Mouse (Mus musculus) neural tube, embryonic 15.5 days (tissue): ENCODE measurements at regions not wholly inside any gene's neighbourhood (a gene's known extent, or its start where the extent isn't known, plus 50 kb on each side); places are given as distances from the start of the nearest gene placed in this dataset.
A peak's percentile ranks its signal among the peaks of the same experiment; 100 is the strongest.

Source experiments
- ATAC-seq: fragments of 200-750 bp; cut with Nextera tagmentation; 2 replicates; pipeline ENCODE4 v1.8.0; 2017; ENCODE audit warnings: mild to moderate bottlenecking, moderate TSS enrichment, moderate library complexity; ENCODE audit not compliant: low FRiP score
- H3K27ac ChIP-seq: fragments of 300-500 bp; sonication (generic); replicated peaks from 2 replicates; pipeline ENCODE4 v1.5.1; 2015; ENCODE audit warnings: mild to moderate bottlenecking, inconsistent platforms
- H3K27me3 ChIP-seq: fragments of 300-500 bp; sonication (generic); replicated peaks from 2 replicates; pipeline ENCODE4 v1.6.1; 2015; ENCODE audit warnings: inconsistent platforms
- H3K36me3 ChIP-seq: fragments of 300-500 bp; sonication (generic); 2 replicates; pipeline ENCODE4 v1.6.1; 2015; ENCODE audit warnings: inconsistent platforms
- H3K4me1 ChIP-seq: fragments of 300-500 bp; sonication (generic); 2 replicates; pipeline ENCODE4 v1.6.1; 2015; ENCODE audit warnings: inconsistent platforms
- H3K4me2 ChIP-seq: fragments of 300-500 bp; sonication (generic); 2 replicates; pipeline ENCODE4 v1.6.1; 2015; ENCODE audit warnings: inconsistent platforms, mild to moderate bottlenecking, moderate library complexity
- H3K4me3 ChIP-seq: fragments of 300-500 bp; sonication (generic); replicated peaks from 2 replicates; pipeline ENCODE4 v1.5.1; 2015; ENCODE audit warnings: mild to moderate bottlenecking, inconsistent platforms
- H3K9ac ChIP-seq: fragments of 300-500 bp; sonication (generic); replicated peaks from 2 replicates; pipeline ENCODE4 v1.6.1; 2015; ENCODE audit warnings: mild to moderate bottlenecking, inconsistent platforms
- H3K9me3 ChIP-seq: fragments of 300-500 bp; sonication (generic); replicated peaks from 2 replicates; pipeline ENCODE4 v1.6.1; 2016; ENCODE audit warnings: inconsistent platforms
- WGBS: fragments of 180-500 bp; shearing (Covaris S2); methylation state at CpG from one replicate; pipeline ENCODE4 v1.1.7; 2015; ENCODE audit warnings: mixed read lengths; 5-methylcytosine and 5-hydroxymethylcytosine counted together

DNA sequence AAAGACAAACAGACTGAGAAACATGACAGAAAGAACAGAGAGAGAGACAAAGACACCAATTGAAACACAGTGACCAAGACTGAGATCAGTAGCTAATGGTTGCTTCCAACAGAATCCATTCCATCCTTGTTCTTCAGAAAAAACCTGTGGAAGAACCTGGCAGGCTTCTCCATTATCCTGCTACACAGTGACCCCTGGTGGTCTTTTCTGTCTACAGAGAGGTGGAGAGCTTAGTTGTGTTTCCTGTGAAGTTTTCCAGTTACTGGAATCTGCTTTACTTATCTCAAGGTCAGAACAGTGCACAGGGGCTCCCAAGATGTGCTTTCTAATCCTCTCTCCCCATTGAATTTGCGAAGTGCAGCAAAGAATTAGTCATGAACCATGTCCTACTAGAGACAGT is 339.1 kb upstream of the Msl3l2 start:
- H3K9ac ChIP-seq, result no peak overlapping the region
- H3K9me3 ChIP-seq, result no peaks in the 10 kb centered on the region
- no peak overlapping the region for H3K27ac ChIP-seq
- no peaks in the 10 kb centered on the region for H3K36me3 ChIP-seq
- no peaks in the 10 kb centered on the region for H3K27me3 ChIP-seq
- 85% methylated on average over 1 of the region's 1 CpGs for WGBS
- ATAC-seq, result no peak
- no peaks in the 10 kb centered on the region for H3K4me1 ChIP-seq
- H3K4me2 ChIP-seq, result no peak overlapping the region
- no peak overlapping the region for H3K4me3 ChIP-seq

DNA sequence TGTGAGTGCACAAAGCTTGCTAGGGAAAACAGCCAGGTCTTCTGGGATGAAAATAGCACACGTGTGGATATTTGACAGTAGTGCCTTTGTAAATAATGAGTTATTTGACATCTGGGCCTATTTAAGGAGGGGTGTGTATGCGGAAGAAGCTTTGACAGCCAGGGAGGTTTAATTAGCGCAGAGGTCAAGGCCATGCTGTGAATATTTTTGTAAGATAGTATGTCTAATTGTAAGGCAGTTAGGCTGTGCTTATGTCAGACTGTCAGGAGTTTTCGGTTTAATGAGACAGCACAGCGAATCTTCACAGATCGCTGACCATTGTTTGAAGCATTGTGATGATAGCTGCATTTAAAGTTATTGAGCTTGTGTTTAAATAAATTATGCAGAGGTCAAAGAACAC is 337.1 kb upstream of the Msl3l2 start:
- Histone ChIP-seq H3K4me1 (no peaks in the 10 kb centered on the region), H3K4me2 (no peak overlapping the region), H3K9ac (no peak overlapping the region), H3K4me3 (no peak overlapping the region), H3K27ac (no peak overlapping the region), H3K27me3 (no peaks in the 10 kb centered on the region), H3K36me3 (no peaks in the 10 kb centered on the region), H3K9me3 (no peaks in the 10 kb centered on the region)
- no peak for ATAC-seq
- WGBS, result 48% methylated on average over 6 of the region's 6 CpGs

DNA sequence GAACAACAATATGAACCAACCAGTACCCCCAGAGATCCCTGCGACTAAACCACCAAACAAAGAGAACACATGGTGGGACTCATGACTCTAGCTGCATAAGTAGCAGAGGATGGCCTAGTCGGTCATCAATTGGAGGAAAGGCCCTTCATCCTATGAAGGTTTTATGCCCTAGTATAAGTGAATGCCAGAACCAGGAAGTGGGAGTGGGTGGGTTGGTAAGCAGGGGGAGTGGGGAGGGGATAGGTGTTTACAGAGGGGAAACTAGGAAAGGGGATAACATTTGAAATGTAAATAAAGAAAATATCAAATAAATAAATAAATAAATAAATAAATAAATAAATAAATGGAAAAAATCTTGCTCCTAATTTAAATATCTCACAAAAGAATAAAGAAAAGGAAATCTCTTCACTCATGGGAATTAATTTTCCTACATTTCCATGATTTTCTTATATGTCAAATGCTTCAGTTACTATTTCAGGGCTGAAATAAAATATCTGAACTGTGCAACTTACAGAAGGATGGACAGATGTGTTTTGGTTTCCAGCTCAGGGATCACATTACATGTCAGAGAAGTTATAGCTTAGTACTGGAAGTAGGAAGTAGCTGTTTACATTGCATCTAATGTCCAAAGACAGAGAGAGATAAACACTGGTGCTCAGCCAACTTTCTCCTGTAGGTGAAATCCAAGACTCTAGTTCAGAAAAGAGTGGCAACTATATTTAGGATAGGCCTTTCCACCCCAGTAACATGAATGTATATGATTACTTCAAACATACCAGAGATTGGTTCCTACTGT is 323.8 kb upstream of the Msl3l2 start:
- Histone ChIP-seq H3K9ac (no peak overlapping the region), H3K9me3 (no peaks in the 10 kb centered on the region), H3K27me3 (no peaks in the 10 kb centered on the region), H3K4me1 (no peaks in the 10 kb centered on the region), H3K4me2 (no peak overlapping the region), H3K27ac (no peak overlapping the region), H3K36me3 (no peaks in the 10 kb centered on the region), H3K4me3 (no peak overlapping the region)
- ATAC-seq, result no peak
- 92% methylated on average over 2 of the region's 2 CpGs for WGBS

DNA sequence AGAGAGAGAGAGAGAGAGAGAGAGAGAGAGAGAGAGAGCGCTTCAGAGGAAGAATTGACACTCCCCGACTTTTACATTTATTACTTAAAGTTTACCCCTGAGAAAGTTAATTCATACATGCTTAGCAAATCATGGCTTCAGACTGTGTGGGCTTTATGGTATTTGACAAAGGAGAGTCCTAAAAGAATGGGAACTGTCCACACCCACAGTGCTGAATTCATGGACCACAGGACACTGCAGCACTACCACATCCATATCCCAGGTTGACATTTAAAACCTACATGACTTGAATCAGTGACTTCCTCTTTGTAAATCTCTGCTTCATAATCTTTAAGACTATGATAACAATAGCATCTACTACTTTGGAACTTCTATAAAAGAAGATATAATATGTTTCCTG is 292.8 kb upstream of the Msl3l2 start:
- H3K4me1 ChIP-seq, result no peaks in the 10 kb centered on the region
- no peak overlapping the region for H3K9ac ChIP-seq

DNA sequence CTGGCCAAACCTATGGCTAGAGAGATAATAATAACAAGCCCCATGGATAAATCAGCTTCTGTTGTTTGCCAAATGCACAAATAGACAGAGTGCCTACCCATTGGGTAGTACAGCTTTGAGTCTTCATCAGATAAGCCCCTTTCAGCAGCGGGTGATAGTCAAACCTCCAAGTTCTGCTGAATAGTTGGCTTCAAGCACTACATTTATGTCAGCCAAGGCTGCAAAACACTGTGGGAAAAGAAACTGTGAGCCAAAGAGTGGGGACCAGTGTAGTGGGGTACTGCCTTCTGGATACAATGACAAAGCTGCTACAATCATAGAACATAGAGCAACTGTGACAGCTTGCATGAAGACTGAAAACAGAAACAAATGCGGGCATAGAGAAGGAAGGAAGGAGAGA is 255.4 kb upstream of the Msl3l2 start:
- no peaks in the 10 kb centered on the region for H3K4me1 ChIP-seq
- no peak overlapping the region for H3K27ac ChIP-seq
- WGBS, result 88% methylated on average over 2 of the region's 2 CpGs
- ATAC-seq, result no peak
- no peak overlapping the region for H3K9ac ChIP-seq
- H3K4me3 ChIP-seq, result no peak overlapping the region
- H3K4me2 ChIP-seq, result no peak overlapping the region
- H3K36me3 ChIP-seq, result no peaks in the 10 kb centered on the region
- no peaks in the 10 kb centered on the region for H3K27me3 ChIP-seq
- H3K9me3 ChIP-seq, result no peaks in the 10 kb centered on the region

More for the DNA sequence above, 292.8 kb upstream of the Msl3l2 start:
- Histone ChIP-seq H3K4me2 (no peak overlapping the region), H3K27me3 (no peaks in the 10 kb centered on the region), H3K4me3 (no peak overlapping the region), H3K36me3 (no peaks in the 10 kb centered on the region), H3K27ac (no peak overlapping the region), H3K9me3 (no peaks in the 10 kb centered on the region)
- 82% methylated on average over 2 of the region's 2 CpGs for WGBS
- ATAC-seq, result no peak

DNA sequence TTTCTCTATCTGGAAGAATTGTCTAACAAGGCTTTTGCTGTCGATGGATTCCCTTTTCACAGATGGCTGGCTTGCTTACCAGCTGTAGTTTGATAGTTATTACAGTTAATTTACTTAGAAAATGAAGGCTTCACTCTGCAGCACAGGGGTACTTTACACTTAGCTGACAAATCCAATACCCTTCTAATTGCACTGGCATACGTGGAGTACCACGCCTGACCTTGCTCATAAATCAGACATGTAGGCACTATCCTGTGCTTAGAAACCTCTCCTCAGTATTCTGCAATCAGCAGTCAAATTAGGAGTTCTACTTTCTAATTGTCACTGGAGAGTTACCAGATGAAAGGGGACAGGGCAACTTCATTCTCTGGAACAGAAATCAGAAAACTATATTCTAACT is 214.1 kb upstream of the Msl3l2 start:
- Histone ChIP-seq H3K36me3 (no peaks in the 10 kb centered on the region), H3K27ac (no peak overlapping the region), H3K9me3 (no peaks in the 10 kb centered on the region), H3K4me2 (no peak overlapping the region), H3K4me3 (no peak overlapping the region), H3K4me1 (no peaks in the 10 kb centered on the region), H3K9ac (no peak overlapping the region), H3K27me3 (no peaks in the 10 kb centered on the region)
- ATAC-seq, result 0 out of 2 replicates have a peak, but pooled peaks have one; percentile 68
- 43% methylated on average over 3 of the region's 3 CpGs for WGBS

DNA sequence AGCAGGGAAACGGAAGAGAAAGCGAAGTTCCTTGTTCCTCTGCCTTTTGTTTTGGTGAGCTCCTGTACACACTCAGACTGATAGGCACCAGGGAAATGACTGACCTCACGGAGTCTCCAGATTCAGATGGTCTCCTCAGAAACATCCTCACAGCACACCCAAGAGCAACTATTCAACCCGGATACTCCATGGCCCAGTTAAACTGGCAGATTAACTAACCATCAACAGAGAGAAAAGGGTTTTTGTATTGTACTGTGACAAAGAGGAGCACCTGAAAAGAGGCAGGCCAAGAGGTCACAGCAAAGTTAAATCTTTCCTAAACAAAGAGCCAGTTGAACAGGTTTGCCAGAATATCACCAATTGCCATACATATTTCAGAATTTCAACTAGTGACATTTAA is 177.6 kb upstream of the Msl3l2 start:
- Histone ChIP-seq H3K27ac (no peak overlapping the region), H3K4me2 (no peak overlapping the region), H3K36me3 (no peaks in the 10 kb centered on the region), H3K27me3 (no peaks in the 10 kb centered on the region), H3K9me3 (no peaks in the 10 kb centered on the region), H3K9ac (no peak overlapping the region), H3K4me3 (no peak overlapping the region), H3K4me1 (no peaks in the 10 kb centered on the region)
- ATAC-seq, result no peak
- WGBS, result 61% methylated on average over 4 of the region's 4 CpGs

DNA sequence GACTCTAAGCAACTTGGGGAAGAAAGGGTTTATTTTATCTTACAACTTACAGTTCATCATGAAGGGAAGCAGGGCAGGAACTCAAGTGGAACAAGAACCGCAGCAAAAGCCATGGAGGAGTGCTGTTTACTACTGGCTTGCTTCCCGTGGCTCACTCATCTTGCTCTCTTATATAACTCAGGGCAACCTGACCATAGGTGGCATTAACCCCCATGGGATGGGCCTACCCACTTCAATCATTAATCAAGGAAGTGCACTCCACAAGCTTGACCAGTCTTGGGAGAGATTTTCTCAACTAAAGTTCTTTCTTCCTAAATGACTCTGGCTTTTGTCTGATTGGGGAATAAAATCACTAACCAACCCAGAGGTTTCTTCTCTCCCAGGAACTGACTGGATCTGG is 172.7 kb upstream of the Msl3l2 start:
- H3K9ac ChIP-seq, result no peak overlapping the region
- no peaks in the 10 kb centered on the region for H3K9me3 ChIP-seq
- H3K27me3 ChIP-seq, result no peaks in the 10 kb centered on the region
- WGBS, result 66% methylated on average over 2 of the region's 2 CpGs
- no peaks in the 10 kb centered on the region for H3K4me1 ChIP-seq
- no peaks in the 10 kb centered on the region for H3K36me3 ChIP-seq
- ATAC-seq, result no peak
- no peak overlapping the region for H3K4me2 ChIP-seq
- H3K27ac ChIP-seq, result no peak overlapping the region
- H3K4me3 ChIP-seq, result no peak overlapping the region

DNA sequence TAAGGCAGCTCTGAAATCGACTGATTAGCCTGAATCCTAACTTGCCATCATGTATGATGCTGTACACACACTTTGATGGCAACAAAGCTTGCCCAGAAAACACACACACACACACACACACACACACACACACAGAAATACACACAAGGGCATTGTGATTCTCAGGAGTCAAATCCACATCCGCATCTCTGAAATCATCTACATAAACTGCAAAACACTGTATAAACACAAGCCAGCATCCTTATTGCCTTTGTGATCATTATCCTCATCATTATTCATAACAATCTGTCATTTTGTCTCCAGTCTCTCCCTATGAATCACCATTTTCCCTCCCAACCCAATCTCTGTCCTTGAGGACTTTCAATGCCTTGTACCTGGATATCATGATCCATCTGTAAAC is 171.3 kb upstream of the Msl3l2 start:
- Histone ChIP-seq H3K9ac (no peak overlapping the region), H3K27ac (no peak overlapping the region), H3K27me3 (no peaks in the 10 kb centered on the region), H3K36me3 (no peaks in the 10 kb centered on the region), H3K9me3 (no peaks in the 10 kb centered on the region; the same call in 1 of the 2 replicates), H3K4me2 (no peak overlapping the region), H3K4me3 (no peak overlapping the region), H3K4me1 (no peaks in the 10 kb centered on the region)
- ATAC-seq, result no peak
- 65% methylated on average over 2 of the region's 2 CpGs for WGBS

DNA sequence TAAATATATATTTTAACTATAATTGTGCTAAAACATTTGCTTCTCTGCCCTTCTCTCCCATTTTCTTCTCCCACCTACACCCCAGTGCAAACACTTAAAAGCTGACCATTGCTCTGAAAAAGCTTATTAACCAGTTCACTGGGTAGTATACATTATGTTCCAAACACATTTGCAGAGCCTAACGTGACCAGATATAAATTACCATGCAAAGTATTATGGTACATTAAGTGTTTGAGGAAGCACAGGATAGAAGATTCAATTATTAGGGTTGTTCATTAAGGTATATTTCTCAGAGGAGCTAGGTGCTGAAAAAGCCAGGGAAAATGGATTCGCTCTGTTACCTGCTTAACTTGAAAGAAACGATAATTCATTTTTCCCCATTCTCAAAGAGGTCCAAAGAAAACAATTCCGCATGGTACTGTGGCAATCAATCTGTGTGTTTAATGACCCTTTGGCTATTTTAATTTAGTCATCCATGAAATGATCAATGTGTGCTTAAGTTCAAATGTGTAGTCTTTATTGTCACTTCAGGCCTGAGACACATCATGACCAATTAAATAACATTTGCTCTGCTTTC is 144.0 kb upstream of the Msl3l2 start:
- Histone ChIP-seq H3K27me3 (no peaks in the 10 kb centered on the region), H3K9me3 (no peaks in the 10 kb centered on the region), H3K9ac (no peak overlapping the region), H3K36me3 (no peaks in the 10 kb centered on the region), H3K27ac (no peak overlapping the region), H3K4me3 (no peak overlapping the region), H3K4me1 (no peaks in the 10 kb centered on the region), H3K4me2 (no peak overlapping the region)
- 43% methylated on average over 4 of the region's 4 CpGs for WGBS
- ATAC-seq, result no peak
